Mouse (Mus musculus) cerebellum, postnatal 36 days (tissue): ENCODE data around the gene Vsir.

Experiments used
- DNase-seq, 2 experiments: peaks; one replicate each; pipeline ENCODE4 v3.0.0; 2021 to 2022; ENCODE audit warnings: mixed read lengths in 2 of 2

Gene Vsir

DNA sequence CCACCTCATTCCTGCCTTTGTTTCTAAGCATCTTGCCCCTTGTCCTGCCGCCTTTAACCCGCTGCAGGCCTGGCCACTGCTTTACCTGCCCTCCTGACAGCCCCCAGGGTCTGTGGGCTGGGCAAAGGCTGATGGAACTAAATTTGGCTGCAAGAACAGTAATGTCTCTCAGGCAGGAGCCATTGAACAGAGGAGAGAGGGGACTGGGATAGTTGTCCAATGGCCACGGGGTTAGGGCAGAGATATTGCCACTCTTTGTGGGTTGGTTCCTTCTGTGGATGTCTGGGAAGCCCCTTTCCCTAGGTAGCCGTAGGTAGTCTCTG lies 7.3 kb downstream of the Vsir start:
- no peak for DNase-seq

DNA sequence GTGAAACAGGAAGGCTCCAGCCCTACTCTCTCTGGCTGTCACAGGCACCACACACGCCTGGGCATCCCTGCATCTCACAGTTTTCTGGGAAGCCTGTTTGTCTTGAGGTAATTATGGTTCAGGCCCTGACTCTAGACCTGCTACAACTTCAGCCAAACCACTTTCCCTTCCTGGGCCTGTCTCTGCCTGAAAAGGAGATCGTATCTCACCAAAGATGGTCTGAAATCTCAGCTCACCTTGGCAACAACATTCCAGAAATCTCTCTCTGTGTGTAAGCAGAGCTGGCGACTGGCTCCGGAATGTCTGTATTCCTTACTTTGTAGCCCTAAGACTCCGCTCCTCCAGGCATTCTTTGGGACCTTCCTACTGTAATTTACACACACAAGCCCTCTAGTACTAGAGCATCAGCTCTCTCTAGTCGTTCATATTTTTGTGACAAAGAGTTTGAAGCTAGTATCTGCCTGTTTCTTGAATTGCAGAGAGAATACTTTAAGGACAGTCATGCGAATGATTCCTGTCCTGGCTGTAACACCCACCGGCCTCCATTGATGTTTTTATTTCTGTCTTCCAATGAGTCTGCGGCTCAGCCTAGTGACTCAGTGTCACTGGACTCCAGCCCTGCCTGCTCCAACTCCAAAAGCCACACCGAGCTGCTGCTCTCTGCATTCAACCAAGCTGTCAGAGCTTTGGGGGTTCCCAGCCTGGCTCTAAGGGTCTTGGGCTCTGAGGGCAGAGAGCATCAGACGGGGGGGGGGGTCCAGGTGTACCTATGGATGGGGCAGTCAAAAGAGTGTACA lies 8.4 kb downstream of the Vsir start:
- DNase-seq: no peak

DNA sequence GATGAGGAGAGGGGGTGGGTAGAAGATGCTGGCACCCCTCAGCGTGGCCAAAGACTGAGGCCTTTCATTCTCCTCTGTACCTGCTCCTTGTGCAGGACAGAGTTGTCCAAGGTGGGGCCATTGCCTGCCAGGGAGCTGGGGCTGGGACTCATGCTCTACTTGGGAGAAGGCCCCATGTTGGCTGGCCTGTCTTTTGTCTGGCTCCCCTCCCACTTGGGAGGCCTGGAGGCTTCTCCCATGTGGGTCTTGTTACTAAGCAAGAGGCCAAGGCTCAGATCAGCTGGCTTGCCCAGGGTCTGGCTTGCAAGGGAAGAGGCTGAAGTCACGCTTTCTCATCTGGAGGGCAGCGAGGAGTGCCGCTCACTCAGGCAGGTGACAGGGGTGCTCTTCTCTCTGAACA lies 10.8 kb downstream of the Vsir start:
- no peak for DNase-seq

DNA sequence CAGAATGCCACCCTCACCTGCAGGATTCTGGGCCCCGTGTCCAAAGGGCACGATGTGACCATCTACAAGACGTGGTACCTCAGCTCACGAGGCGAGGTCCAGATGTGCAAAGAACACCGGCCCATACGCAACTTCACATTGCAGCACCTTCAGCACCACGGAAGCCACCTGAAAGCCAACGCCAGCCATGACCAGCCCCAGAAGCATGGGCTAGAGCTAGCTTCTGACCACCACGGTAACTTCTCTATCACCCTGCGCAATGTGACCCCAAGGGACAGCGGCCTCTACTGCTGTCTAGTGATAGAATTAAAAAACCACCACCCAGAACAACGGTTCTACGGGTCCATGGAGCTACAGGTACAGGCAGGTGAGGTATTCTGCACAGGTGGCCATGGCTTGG lies 11.2 kb downstream of the Vsir start:
- no peak for DNase-seq

DNA sequence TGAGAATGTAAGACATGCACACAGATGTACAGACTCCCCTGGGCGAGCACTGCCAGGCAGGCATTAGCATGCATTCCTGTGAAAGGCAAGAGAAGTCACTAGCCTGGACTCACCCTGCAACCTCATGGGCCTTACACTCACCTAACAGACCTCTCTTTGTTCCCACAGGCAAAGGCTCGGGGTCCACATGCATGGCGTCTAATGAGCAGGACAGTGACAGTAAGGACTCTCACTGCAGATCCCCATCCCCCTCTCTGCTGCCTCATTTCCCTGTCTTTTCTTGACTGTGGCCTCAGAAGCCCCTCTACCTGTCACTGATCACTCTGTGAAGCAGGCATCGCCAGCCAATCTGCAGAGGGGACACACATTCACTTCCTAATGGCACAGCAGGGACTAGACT lies 12.1 kb downstream of the Vsir start:
- no peak for DNase-seq

DNA sequence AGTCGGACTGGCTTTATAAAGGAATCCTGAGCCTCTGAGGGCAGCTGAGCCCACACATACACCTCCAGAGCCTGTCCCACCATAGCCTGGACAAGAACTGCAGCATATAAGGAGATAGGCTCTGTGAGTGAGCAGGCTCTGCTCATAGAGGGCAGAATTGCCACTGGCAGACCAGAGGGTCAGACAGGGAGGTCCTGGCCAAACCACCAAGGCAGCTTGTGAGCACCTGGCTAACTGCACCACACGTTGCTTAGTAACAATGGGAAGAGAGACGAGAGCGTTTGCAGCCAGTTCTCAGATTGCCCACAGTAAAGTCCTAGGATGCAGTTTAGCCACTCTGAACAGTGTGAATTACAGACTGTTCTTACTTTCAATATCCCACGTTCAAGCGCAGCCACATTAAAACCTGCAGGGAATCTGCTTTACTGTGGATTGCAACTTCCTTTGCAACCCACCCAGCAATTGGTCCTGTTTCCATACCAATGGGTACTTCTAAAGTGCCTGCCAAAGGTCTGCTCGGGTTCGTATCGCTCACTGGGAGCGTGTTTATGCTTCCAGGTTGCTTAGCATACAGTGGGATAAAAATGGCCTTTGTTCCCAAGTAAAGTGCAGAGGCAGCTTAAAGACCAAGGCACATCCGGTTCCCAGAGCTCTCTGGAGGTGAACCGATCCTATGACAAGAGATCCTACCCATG lies 15.1 kb downstream of the Vsir start:
- no peak for DNase-seq

DNA sequence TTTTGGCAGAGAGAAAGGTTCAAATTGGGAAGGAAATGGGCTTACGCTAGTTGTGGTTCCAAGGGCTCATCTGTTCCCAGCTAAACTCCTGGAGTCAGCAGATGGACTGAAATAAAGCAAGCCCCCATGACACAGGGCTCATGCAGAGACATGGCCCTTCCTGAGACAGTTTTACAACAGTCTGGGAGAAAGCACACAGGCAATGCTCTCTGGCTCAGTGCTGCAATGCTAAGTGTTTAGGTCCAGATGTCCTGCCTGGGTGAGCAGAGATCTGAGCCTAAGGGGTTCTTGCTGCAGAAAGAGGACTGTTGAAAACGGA lies 15.6 kb downstream of the Vsir start:
- DNase-seq: no peak

DNA sequence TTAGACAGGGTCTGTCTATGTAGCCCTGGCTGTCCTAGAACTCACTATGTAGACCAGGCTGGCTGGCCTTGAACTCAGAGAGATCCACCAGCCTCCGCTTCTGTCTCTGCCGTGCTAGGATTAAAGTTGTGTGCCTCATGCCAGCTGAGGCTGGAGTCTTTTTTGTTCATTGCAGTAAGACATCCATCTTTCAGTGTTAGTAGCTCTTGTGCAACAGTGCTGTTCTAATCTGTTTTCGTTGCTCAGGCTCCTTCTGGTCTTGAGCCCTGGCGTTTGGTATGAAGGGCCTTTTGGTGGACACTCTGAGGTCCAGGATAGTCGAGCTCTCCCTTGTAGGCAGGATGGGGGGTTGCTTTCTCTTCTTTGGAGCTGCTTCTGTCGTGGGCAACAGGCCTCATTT lies 16.8 kb downstream of the Vsir start:
- no peak for DNase-seq

DNA sequence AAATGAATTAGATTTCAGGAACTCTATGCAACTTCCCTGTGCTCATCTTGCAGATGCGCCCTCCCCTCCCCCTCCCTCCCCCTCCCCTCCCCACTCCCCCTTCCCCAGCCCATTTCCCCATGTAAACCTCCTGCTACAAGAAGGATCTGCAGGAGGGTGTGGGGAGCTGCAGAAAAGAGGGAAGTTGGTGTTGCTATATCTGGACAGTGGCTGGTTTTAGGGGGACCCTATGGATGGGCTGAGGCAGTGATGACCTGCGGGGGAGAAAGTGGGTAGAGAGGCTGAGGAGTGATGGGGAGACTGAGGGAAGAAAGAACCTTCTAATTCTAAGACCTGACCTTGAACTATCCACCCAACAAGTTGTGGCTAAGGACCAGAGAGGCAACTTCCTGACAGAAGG lies 20.5 kb downstream of the Vsir start:
- DNase-seq: no peak

DNA sequence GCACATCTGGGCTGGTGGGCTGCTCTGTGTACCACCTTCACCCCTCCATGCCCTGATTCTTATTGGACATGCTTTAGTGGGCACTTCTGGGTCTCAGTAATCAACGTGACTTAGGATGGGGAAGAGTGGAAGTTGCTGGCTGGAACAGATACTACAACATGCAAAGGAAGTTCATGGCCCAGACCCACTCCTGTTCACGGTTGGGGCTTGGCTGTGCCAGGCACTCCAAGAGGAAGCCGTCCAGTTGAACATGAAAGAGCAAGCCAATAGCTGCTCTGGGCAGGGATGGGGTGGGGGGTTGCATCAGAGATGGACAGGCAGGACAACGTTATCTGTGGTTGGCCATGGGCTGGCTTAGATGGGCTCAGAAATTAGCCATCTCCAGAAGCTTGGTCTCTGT lies 21.3 kb downstream of the Vsir start:
- DNase-seq: no peak

DNA sequence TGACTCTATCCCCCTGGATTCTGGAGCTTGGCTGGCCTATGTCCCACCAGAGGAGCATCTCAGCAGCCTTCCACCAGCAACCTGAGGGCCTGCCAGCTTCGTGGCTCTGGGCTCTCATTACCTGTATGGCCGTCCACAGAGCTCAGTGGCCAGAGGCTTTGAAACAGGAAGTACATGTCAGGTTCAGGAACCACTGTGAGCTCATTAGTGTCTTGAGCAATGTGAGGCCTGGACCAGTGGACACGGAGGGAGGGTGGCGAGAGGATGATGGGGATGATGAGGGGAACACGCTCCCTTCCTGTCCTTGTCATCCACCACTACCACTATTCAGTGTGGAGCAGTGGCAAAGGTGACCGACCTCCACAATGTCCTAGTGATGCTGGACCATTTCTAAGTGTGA lies 22.8 kb downstream of the Vsir start:
- no peak for DNase-seq

DNA sequence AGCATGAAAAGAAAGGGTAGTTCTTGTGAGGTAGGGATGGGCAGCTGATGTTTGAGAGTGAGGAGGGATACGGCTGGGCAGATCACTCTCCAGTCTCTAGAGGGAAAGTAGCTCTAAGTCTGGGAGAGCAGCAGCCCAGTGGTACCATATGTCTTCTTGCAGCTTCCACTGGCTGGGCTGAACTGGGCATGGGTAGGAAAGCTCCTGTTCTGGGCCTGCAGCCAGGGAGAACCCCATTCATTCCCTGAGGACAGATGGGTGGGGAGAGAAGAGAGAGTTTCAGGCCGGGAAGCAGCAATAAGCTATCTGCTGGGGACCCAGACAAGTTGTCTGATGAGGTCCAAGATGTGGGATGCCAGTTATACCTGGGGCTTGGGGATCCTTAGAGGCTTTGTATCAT lies 23.4 kb downstream of the Vsir start:
- peak; percentile 39 to 61 for DNase-seq

DNA sequence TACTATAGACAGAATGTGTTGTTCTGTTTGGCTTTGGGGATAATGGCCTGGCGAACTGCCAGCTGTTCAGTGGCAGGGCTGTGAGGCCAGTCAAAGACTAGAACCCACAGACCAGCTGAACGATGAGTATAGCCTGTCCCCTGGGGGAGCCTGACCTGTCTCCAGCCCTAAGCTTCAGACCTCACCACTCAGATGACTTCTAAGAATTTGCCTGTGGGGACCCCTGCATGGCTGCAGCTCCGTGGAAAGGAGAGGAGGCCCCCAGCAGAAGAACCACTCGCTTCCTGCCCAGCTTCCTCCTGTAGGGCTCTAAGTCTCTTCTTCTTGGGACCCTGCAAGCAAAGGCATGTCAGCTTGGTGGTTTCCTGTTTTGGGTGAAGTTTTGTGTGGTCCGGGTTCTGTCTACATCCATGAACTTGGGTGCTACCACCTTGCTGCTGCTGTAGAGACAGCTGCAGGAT lies 24.0 kb downstream of the Vsir start:
- DNase-seq: no peak

DNA sequence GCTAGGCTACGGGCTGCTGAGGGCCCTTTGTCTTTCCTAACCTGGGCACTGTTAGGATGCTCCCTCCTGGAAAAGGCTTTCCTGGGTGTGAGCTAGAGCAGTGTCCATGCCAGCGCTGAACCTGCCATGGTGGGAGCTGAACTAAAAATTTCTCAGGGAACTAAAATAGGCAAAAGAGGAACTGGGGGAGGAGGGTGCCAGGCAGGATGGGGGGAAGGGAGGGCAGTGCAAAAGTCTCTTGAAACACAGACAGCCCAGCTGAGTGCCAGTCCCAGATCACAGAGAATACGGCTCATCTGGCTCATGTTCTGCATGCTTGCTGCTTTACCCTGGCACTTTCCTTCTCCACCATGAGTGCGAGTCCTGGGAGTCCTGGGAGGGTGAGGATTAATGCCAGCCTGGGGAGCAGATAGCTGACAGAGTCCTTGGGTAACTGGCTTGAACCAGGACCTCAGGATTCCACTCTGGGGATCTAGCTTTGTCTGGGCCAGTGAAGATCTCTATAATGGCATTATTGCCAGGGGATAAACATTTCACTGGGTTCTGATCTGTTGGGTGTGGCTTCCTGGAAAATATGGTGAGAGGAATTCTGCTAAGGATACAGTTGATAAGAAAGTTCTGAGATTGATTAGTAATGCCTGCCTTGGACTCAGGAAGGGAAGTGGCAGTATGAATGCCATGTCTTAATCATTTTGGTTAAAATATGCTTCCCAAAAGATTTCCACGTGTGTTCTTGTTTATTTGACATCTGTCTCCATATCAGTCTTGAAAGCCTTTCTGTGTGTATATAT lies 25.1 kb downstream of the Vsir start:
- no peak for DNase-seq

DNA sequence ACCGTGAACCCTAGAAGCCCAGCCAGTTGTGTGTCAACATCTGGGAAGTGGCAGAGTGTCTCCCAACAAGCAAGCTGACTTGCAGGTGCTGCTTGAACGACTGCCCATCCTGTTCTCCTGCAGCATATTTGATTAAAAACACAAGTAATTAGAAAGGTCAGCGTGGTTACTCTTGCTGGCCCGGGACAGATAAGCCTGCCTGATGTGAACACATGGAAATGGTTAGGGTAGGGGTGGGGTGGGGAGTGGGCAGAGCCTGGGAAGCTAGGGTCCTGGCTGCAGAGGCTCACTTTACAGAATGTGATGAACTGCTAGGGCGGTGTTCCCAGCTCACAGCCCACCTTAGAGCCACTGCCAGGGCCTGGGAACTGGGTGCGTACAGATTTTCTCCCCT lies 26.9 kb downstream of the Vsir start:
- no peak for DNase-seq

DNA sequence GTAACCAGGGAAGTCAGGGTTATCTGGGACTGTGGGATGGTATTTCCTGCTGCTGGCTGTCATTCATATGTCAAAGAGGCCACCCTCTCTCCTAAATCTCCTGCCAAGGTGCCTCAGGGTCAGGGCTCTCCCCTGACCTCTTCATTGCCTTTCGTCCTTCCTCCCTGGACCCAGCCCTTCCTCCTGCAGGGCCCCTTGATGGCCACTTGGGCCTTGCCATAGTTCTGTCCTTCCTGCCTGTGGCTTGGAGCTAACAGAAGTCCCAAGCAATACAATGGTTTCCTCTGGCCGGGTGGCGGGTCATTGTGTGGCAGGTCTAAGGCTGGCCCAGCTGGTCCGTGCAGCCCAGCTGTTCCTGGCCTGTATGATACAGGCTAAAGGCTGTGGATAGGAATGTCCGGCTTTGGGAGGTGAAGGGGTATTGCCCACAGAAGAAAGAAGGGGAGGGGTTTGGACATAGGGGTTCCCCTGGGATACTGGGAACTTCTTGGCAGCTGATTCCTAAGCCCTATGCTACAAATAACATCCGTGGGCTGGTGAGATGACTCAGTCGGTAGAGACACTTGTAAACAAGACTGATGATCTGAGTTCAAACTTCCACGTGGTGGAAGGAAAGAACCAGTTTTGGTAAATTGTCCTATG lies 27.4 kb downstream of the Vsir start:
- no peak for DNase-seq

DNA sequence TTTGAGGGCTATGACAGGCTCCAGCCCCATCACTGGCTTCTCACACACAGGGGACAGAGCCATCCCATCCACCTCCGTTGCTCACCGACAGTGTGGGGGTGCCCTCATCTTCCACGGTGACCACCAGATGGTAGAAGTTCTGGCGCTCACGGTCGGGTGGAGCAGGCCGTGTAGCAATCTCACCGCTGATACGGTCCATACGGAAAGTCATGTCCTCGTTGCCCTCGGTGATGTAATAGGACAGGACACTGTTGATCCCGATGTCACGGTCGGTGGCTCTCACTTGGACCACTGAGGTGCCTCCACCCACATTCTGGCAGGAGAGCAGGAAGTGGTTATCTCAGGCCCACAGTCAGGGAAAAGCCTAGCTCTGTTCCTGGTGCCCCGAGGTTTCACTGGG lies 30.1 kb downstream of the Vsir start:
- no peak for DNase-seq

DNA sequence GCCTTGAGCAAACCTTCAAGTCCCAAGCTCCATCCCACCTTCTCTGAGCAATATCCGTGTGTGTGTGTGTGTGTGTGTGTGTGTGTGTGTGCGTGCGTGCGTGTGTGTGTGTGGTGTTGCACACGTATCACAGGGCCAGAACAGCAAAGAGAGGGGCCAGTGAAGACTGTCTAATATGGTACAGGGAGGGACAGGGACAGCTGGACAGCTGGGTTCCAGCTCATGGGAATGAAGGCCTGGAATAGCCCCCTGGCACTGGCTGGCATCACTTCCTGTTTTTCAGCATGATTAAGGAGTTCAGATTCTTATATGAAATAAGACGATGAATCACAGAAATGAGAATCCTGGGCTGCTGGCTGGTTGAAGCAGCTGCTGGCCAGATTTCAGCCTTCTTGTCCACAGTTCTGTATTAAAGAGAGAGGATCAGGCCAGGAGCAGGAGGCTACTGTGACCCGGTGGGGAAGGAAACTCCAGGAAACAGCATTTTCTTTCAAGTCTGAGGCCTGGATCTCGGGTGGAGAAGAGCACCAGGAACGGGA lies 32.8 kb downstream of the Vsir start:
- no peak for DNase-seq

DNA sequence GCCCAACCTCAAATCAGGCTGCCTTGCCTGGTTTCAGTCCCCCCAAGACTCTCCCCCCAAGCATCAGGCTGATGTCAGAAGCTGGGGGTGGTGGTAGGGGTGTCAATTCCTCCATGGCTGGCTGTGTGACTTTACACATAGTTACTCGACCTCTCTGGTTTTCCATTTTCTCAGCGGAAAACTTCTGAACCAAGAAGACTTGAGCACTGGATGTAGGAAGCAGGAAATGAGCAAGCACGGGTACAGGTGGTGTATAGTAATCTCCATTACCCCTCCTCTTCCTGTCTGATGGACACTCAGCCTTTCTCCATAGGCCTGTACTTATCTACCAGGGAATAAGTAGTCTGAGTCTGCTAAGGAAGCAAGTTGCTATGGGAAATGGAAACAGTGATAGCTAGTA lies 33.6 kb downstream of the Vsir start:
- DNase-seq: no peak

DNA sequence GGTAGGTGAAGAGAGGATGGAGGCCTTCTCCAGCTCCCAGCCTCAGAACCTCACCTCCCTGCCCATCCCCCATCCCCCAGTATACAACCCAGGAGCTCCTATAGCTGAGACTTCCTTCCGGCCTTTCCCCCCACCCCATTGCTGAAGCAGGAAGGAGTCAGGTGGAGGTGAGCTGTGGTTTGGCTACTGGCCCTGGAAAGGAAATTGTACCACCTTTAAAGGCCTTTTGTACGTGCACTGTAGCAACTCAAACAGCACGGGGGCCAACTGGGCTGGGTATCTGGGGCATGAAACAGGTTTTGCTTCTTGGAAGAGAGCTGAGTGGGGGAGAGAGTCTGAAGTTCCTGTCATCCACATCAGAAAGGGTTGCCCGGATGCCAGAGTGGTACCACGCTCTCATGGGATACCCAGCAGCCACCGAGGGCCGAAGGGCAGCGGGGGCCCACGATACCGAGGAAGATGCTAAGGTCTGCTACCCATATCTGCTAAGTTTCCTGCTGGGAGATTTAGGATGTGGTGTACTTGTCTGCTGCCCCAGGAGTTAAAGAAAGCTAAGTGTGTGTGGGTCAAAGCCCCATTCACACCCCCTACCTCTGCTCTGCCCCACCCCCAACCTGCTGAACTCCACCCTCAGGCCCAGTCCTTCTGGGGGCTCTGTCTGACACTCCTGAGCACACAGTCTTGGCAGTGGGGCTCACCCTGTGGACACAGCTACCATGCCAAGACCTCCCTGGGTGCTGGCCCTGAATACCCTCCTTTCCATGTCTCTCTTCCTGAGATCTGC lies 34.7 kb downstream of the Vsir start:
- DNase-seq: no peak

DNA sequence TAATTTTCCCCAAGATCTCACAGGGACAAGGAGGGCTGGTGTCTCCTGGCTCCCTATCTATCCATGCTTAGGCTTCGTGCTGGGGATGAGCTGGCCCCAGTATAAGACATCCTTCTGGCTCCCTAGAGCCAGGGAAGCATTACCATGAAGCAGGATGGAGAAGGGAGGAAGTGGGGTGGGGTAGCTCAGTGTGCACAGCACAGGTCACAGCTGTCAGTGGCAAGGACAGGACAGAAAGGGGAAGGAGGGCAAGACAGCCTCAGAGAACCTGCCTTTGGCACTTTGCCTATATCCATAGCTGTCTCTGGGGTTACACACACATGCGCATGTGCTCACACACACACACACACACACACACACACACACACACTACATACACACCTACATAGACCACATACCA lies 41.7 kb downstream of the Vsir start:
- no peak for DNase-seq

DNA sequence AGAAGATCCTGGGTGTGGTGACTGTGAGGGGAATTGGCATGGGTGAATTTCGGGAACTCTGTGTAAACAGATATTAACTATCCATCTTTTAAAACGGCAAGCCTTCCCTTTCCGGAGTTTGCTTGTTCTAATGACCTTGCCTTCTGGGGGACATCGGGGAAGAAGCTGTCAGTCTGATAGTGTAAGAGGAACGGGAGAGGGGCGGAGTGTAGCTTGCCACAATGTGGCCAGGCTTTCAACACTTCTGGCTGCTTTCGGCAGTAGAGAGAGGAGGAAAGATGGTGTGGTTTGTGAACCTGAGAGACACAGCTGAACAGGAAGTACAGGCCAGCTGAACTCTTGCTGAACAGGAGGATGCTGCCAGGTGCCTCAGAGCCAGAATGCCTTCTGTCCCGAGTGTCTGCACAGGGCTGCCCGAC lies 42.8 kb downstream of the Vsir start:
- DNase-seq: no peak
